Mouse (Mus musculus) MEL (cell line): ENCODE data around the gene Ccdc9b. TPM values are rescaled to one million over a fixed set of nuclear protein-coding genes. Genes with fewer than 3 reads are reported as not detected.
A peak's percentile ranks its signal among the peaks of the same experiment; 100 is the strongest.

ENCODE experiments used
- DNase-seq: peaks from one replicate; pipeline ENCODE4 v3.0.0; 2011; ENCODE audit warnings: low read depth, low spot score
- H3K27ac ChIP-seq: 2 replicates; pipeline ENCODE4 v1.5.1; 2012; ENCODE audit warnings: low read depth, mild to moderate bottlenecking, control low read depth, low read length, moderate library complexity; ENCODE audit not compliant: control insufficient read depth
- H3K27me3 ChIP-seq, 2 experiments: fragments of 150-350 bp in 1 of 2; sonication (generic) in 1 of 2; 2 replicates each; pipeline ENCODE4 v1.6.1; 2012; ENCODE audit warnings: low read length in 2 of 2, mild to moderate bottlenecking in 2 of 2, improper control_type of control experiment in 1 of 2, moderate library complexity in 1 of 2; ENCODE audit not compliant: insufficient read depth in 2 of 2, control insufficient read depth in 1 of 2
- H3K36me3 ChIP-seq, 2 experiments: 2 replicates each; pipeline ENCODE4 v1.6.1; 2012 to 2014; ENCODE audit warnings: low read length in 2 of 2, improper control_type of control experiment in 1 of 2, inconsistent platforms in 1 of 2, mild to moderate bottlenecking in 1 of 2; ENCODE audit not compliant: insufficient read depth in 2 of 2, control insufficient read depth in 1 of 2
- H3K4me1 ChIP-seq, 2 experiments: fragments of 150-350 bp in 1 of 2; sonication (generic) in 1 of 2; 2 replicates each; pipeline ENCODE4 v1.6.1; 2012; ENCODE audit warnings: low read length in 2 of 2, improper control_type of control experiment in 1 of 2, mild to moderate bottlenecking in 1 of 2; ENCODE audit not compliant: insufficient read depth in 2 of 2, control insufficient read depth in 1 of 2
- H3K4me3 ChIP-seq, 2 experiments: fragments of 150-350 bp in 1 of 2; sonication (generic) in 1 of 2; 2 replicates each; pipeline ENCODE4 v1.5.1; 2012; ENCODE audit warnings: low read depth in 2 of 2, low read length in 2 of 2, mild to moderate bottlenecking in 2 of 2, moderate library complexity in 2 of 2, control low read depth in 1 of 2, improper control_type of control experiment in 1 of 2; ENCODE audit not compliant: control insufficient read depth in 1 of 2, insufficient read depth in 1 of 2
- H3K79me2 ChIP-seq: 2 replicates; pipeline ENCODE4 v1.6.1; 2012; ENCODE audit warnings: mild to moderate bottlenecking, low read length, moderate library complexity; ENCODE audit not compliant: control insufficient read depth, poor library complexity, insufficient read depth
- H3K9ac ChIP-seq: 2 replicates; pipeline ENCODE4 v1.6.1; 2012; ENCODE audit warnings: low read depth, mild to moderate bottlenecking, control low read depth, low read length, moderate library complexity; ENCODE audit not compliant: control insufficient read depth, poor library complexity, severe bottlenecking
- H3K9me3 ChIP-seq: fragments of 150-350 bp; sonication (generic); replicated peaks from 2 replicates; pipeline ENCODE4 v1.6.1; 2012; ENCODE audit warnings: mild to moderate bottlenecking, low read length, improper control_type of control experiment, moderate library complexity; ENCODE audit not compliant: insufficient read depth
- CHD1 ChIP-seq: IDR thresholded peaks from 2 replicates; pipeline ENCODE4 v1.6.1; 2012; ENCODE audit warnings: low read depth, mild to moderate bottlenecking, inconsistent platforms, low read length, improper control_type of control experiment
- CTCF ChIP-seq, 3 experiments: IDR thresholded peaks in 2 of 3; conservative IDR thresholded peaks in 1 of 3; 2 replicates each; pipeline ENCODE4 v1.5.1; 2011 to 2012; ENCODE audit warnings: low read length in 3 of 3, low read depth in 2 of 3, mild to moderate bottlenecking in 2 of 3, improper control_type of control experiment in 1 of 3, inconsistent platforms in 1 of 3, mixed read lengths in 1 of 3, moderate library complexity in 1 of 3; ENCODE audit not compliant: control insufficient read depth in 1 of 3, insufficient read depth in 1 of 3, poor library complexity in 1 of 3, severe bottlenecking in 1 of 3
- E2F4 ChIP-seq: IDR thresholded peaks from 2 replicates; pipeline ENCODE4 v1.6.1; 2011; ENCODE audit warnings: low read depth, low read length, improper control_type of control experiment, borderline replicate concordance
- ELF1 ChIP-seq: IDR thresholded peaks from 2 replicates; pipeline ENCODE4 v1.6.1; 2014; ENCODE audit warnings: low read depth, mild to moderate bottlenecking, inconsistent platforms, low read length, improper control_type of control experiment, moderate library complexity
- EP300 ChIP-seq, 2 experiments: IDR thresholded peaks; 2 replicates each; pipeline ENCODE4 v1.6.1; 2011; ENCODE audit warnings: improper control_type of control experiment in 2 of 2, low read length in 2 of 2, low read depth in 1 of 2, mild to moderate bottlenecking in 1 of 2
- HCFC1 ChIP-seq: IDR thresholded peaks from 2 replicates; pipeline ENCODE4 v1.6.1; 2012; ENCODE audit warnings: low read depth, mild to moderate bottlenecking, inconsistent platforms, low read length, improper control_type of control experiment, moderate library complexity
- JUND ChIP-seq: IDR thresholded peaks from 2 replicates; pipeline ENCODE4 v1.6.1; 2011; ENCODE audit warnings: low read depth, mild to moderate bottlenecking, improper control_type of control experiment, low read length
- MAX ChIP-seq: IDR thresholded peaks from 2 replicates; pipeline ENCODE4 v1.6.1; 2011; ENCODE audit warnings: low read length, improper control_type of control experiment
- MXI1 ChIP-seq: IDR thresholded peaks from 2 replicates; pipeline ENCODE4 v1.6.1; 2011; ENCODE audit warnings: mild to moderate bottlenecking, low read depth, low read length, improper control_type of control experiment
- MYB ChIP-seq: IDR thresholded peaks from 2 replicates; pipeline ENCODE4 v1.6.1; 2011; ENCODE audit warnings: mild to moderate bottlenecking, low read depth, low read length, improper control_type of control experiment
- MYC ChIP-seq: IDR thresholded peaks from 2 replicates; pipeline ENCODE4 v1.6.1; 2011; ENCODE audit warnings: low read depth, mild to moderate bottlenecking, low read length, improper control_type of control experiment, moderate library complexity
- NELFE ChIP-seq: IDR thresholded peaks from 2 replicates; pipeline ENCODE4 v1.6.1; 2011; ENCODE audit warnings: low read depth, low read length, improper control_type of control experiment
- NRF1 ChIP-seq: IDR thresholded peaks from 2 replicates; pipeline ENCODE4 v1.6.1; 2014; ENCODE audit warnings: low read depth, mild to moderate bottlenecking, inconsistent platforms, low read length, improper control_type of control experiment, moderate library complexity; ENCODE audit not compliant: poor library complexity, insufficient read depth, severe bottlenecking
- POLR2A ChIP-seq, 2 experiments: IDR thresholded peaks; 2 replicates each; pipeline ENCODE4 v1.6.1; 2011 to 2012; ENCODE audit warnings: low read length in 2 of 2, mild to moderate bottlenecking in 2 of 2, control low read depth in 1 of 2, improper control_type of control experiment in 1 of 2, low read depth in 1 of 2, moderate library complexity in 1 of 2; ENCODE audit not compliant: control insufficient read depth in 1 of 2, insufficient read depth in 1 of 2, poor library complexity in 1 of 2
- RCOR1 ChIP-seq: IDR thresholded peaks from 2 replicates; pipeline ENCODE4 v1.6.1; 2012; ENCODE audit warnings: low read depth, mild to moderate bottlenecking, inconsistent platforms, low read length, improper control_type of control experiment
- SIN3A ChIP-seq: IDR thresholded peaks from 2 replicates; pipeline ENCODE4 v1.6.1; 2012; ENCODE audit warnings: low read length, improper control_type of control experiment, inconsistent platforms
- SMC3 ChIP-seq: IDR thresholded peaks from 2 replicates; pipeline ENCODE4 v1.6.1; 2011; ENCODE audit warnings: low read depth, low read length, improper control_type of control experiment
- TCF12 ChIP-seq: IDR thresholded peaks from 2 replicates; pipeline ENCODE4 v1.6.1; 2014; ENCODE audit warnings: low read depth, mild to moderate bottlenecking, inconsistent platforms, low read length, improper control_type of control experiment, moderate library complexity
- USF1 ChIP-seq: IDR thresholded peaks from 2 replicates; pipeline ENCODE4 v1.6.1; 2014; ENCODE audit warnings: low read depth, mild to moderate bottlenecking, inconsistent platforms, low read length, improper control_type of control experiment, moderate library complexity
- ZNF384 ChIP-seq: IDR thresholded peaks from 2 replicates; pipeline ENCODE4 v1.6.1; 2012; ENCODE audit warnings: low read depth, mild to moderate bottlenecking, inconsistent platforms, low read length, improper control_type of control experiment
- polyA plus RNA-seq, 2 experiments: library from polyadenylated mRNA; stranded (reverse) in 1 of 2; unstranded in 1 of 2; fragments of >175 nt in 1 of 2; fragments of >200 nt in 1 of 2; gene quantifications; 2 replicates each; pipeline versions ENCODE4 v1.2.1 to v1.2.4; 2012; ENCODE audit warnings: low replicate concordance in 2 of 2, low read depth in 1 of 2; ENCODE audit not compliant: insufficient read length in 2 of 2, insufficient read depth in 1 of 2, missing spikeins in 1 of 2
- total RNA-seq: library from RNA; depleted of rRNA; stranded (reverse); fragments of 300-350 nt; gene quantifications from 2 replicates; pipeline ENCODE4 v1.2.3, GENCODE M21; 2012

Gene Ccdc9b
- total and polyA plus RNA-seq, 3 experiments = 1.7 to 2.4 TPM; not detected in 1

DNA sequence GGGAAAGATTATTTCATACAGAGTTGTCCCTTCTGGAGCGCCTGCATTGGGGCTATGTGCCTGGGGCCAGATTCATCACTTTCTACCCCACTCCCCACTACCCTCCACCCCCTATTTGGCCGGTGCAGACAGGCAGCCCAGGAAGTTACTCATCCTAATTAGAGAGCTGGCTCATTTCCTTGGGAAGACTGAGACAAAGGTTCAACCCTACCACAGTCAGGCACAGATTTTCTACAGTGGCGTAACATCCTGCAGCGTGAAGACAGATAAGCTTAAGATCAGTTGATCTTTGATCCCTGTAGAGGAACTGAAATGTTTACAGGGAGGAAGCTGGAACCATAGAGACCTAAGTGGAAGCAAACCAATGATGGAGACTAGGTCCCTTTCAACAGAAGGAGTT lies 19.8 kb upstream of the Ccdc9b start (continued):
- TF ChIP-seq MYB (no peak), HCFC1 (no peak), NELFE (no peak)

DNA sequence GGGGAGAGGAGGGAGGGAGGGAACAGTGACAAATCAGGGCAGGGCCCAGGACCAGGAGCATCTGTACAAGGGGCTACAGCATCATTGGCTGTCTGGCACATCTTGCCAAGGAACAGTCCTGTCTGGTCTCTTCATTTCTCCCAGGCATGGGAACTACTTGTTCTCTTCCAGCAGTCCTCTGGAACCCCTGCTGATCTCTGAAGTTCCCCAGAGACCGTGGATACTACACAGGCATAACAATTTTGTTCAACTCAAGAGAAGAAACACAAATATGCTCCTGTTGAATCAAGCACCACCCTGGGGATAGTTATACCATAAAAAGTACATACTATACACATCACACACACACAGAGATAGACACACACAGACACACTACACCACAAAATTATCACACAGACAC lies 18.7 kb upstream of the Ccdc9b start:
- no peak for DNase-seq
- Histone ChIP-seq H3K27ac (no peak overlapping the region), H3K9me3 (no peaks in the 10 kb centered on the region), H3K27me3 (no peaks in the 10 kb centered on the region), H3K4me1 (peaks cover 18 to 50% of the 10 kb centered on the region in 2 experiments), H3K4me3 (no peak overlapping the region), H3K79me2 (no peaks in the 10 kb centered on the region), H3K9ac (no peak overlapping the region), H3K36me3 (peaks cover 0 to 26% of the 10 kb centered on the region in 2 experiments; a peak in 2 of 4 replicates)
- TF ChIP-seq USF1 (no peak), JUND (no peak), HCFC1 (no peak), ZNF384 (no peak), CHD1 (no peak), RCOR1 (no peak), TCF12 (no peak)

DNA sequence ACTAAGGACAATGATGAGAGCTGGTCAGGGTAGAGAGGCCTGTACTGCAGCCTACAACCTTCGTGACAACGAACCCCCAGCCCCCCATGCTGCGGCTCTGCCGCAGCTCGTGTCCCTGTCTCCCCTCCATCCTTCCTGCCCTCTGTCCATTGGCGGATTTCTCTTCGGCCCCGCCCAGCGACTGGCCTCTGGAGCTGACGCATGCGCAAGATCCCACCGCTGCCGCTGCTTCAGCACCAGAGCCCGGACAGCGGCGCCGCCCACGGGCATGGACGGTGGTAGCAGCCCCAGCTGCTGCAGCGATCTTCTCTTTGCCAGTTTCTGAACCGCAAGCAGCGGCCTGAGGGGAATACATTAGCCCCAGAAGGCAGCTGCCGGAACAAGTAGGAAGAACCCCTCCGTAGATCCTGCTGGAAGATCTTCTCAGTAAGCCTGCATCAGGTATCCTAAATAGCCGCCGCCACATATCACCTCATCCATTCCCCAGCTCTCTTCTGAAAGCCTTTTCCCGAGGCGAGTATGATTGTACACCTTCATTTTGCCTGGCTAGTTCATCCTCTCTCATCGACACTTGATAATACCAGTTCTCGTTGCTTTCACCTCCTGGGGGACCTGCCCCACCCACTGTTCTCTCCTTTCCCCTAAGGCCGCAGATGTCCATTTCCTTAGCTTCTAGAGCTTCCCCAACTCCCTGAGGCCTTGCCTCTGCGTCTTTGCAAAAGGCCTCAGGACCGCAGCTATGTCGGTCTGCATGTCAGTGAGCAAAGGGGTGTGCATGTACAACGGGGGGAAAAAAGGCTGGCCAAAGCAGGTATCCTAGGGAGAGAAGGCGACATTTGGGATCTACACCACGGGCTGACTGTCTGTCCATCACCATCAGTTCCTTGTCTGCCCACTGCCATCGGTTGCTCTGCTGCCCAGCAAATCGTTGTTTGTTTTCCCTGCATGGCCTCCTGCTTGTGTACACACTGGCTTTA lies 17.3 kb upstream of the Ccdc9b start, which contains the start of gene Disp2:
Disp2 (plus strand) TSS at position 216 of the 977 bp plus-strand sequence.
- no peaks in the 10 kb centered on the region for H3K79me2 ChIP-seq
- peak within 1 kb of the TSS; percentile 49 to 61 for H3K4me3 ChIP-seq
- H3K9me3 ChIP-seq = no peaks in the 10 kb centered on the region
- H3K27me3 ChIP-seq = no peaks in the 10 kb centered on the region
- DNase-seq = peak; percentile 95
- H3K9ac ChIP-seq = peak within 1 kb of the TSS; percentile 35
- H3K36me3 ChIP-seq = peaks cover 0 to 25% of the 10 kb centered on the region in 2 experiments; a peak in 2 of 4 replicates
- peak within 1 kb of the TSS; percentile 75 for H3K27ac ChIP-seq
- peaks cover 17 to 51% of the 10 kb centered on the region in 2 experiments for H3K4me1 ChIP-seq
- TF ChIP-seq POLR2A (IDR thresholded peaks at IDR 0.05; ENCODE audit: control insufficient read depth in 1 of 2, insufficient read depth in 1 of 2, low read depth in 1 of 2, low read length in 2 of 2, poor library complexity in 1 of 2) = peak in 1 of 2 experiments; percentile 66; a peak in 2 of 4 replicates
- TF ChIP-seq ELF1 = 0 out of 2 replicates have a peak, but pooled peaks have one; percentile 14
- no peak for TF ChIP-seq ZNF384
- TF ChIP-seq NELFE = peak; percentile 61
- no peak; the same call in 1 of the 2 replicates for TF ChIP-seq RCOR1
- TF ChIP-seq MYC = no peak
- TF ChIP-seq EP300 (IDR thresholded peaks at IDR 0.05; ENCODE audit: low read depth in 1 of 2, low read length in 2 of 2) = peak; percentile 25 to 40; a peak in 2 of 4 replicates
- no peak for TF ChIP-seq MYB
- peak; percentile 80; the same call in 1 of the 2 replicates for TF ChIP-seq MAX
- TF ChIP-seq E2F4 = no peak
- peak; percentile 69 for TF ChIP-seq HCFC1
- 0 out of 2 replicates have a peak, but pooled peaks have one; percentile 11 for TF ChIP-seq SMC3
- TF ChIP-seq SIN3A = peak; percentile 100
- TF ChIP-seq TCF12 = 0 out of 2 replicates have a peak, but pooled peaks have one; percentile 37
- peak; percentile 100 for TF ChIP-seq MXI1
- peak in 1 of 3 experiments; percentile 16; a peak in 1 of 6 replicates for TF ChIP-seq CTCF (IDR thresholded peaks at IDR 0.05 in 2 of 3, conservative IDR thresholded peaks at IDR 0.05 in 1 of 3; ENCODE audit: control insufficient read depth in 1 of 3, insufficient read depth in 1 of 3, low read depth in 2 of 3, low read length in 3 of 3, poor library complexity in 1 of 3, severe bottlenecking in 1 of 3)
- peak; percentile 96 for TF ChIP-seq NRF1
